Mouse (Mus musculus) embryonic facial prominence, embryonic 10.5 days (tissue): Measurements from ENCODE around the gene Arl4c. TPM values are rescaled to one million over a fixed set of nuclear protein-coding genes. Genes with fewer than 3 reads are reported as not detected.

Source experiments
- DNase-seq: peaks from one replicate; pipeline ENCODE4 v3.0.0-alpha.2; 2017; ENCODE audit warnings: low spot score
- H3K27ac ChIP-seq: fragments of 300-500 bp; sonication (generic); replicated peaks from 2 replicates; pipeline ENCODE4 v1.5.1; 2016; ENCODE audit warnings: mild to moderate bottlenecking
- H3K27me3 ChIP-seq: fragments of 300-500 bp; sonication (generic); replicated peaks from 2 replicates; pipeline ENCODE4 v1.6.1; 2016; ENCODE audit warnings: low read depth, mild to moderate bottlenecking; ENCODE audit not compliant: poor library complexity, severe bottlenecking
- H3K36me3 ChIP-seq: fragments of 300-500 bp; sonication (generic); replicated peaks from 2 replicates; pipeline ENCODE4 v1.6.1; 2016; ENCODE audit warnings: mild to moderate bottlenecking, moderate library complexity
- H3K4me1 ChIP-seq: fragments of 300-500 bp; sonication (generic); 2 replicates; pipeline ENCODE4 v1.6.1; 2016
- H3K4me3 ChIP-seq: fragments of 300-500 bp; sonication (generic); 2 replicates; pipeline ENCODE4 v1.5.1; 2016; ENCODE audit warnings: mild to moderate bottlenecking, moderate library complexity
- H3K9me3 ChIP-seq: fragments of 300-500 bp; sonication (generic); 2 replicates; pipeline ENCODE4 v1.6.1; 2016; ENCODE audit warnings: mild to moderate bottlenecking
- WGBS: fragments of 180-500 bp; shearing (Covaris S2); methylation state at CpG from one replicate; pipeline ENCODE4 v1.1.7; 2016; 5-methylcytosine and 5-hydroxymethylcytosine counted together
- polyA plus RNA-seq: library from polyadenylated mRNA; unstranded; fragments of >200 nt; fragmentation: Nextera tagmentation; extraction: Ambion mirVana; gene quantifications from 2 replicates; pipeline ENCODE4 v1.2.1, GENCODE M21; 2016

Arl4c gene
- polyA plus RNA-seq, 1 experiment from 2014 or later: 15.4 TPM

GRCm38 (mm10) chr1:88625190-88625589 lies 76.8 kb downstream of the Arl4c start:
- Histone ChIP-seq H3K36me3 (no peaks in the 10 kb centered on the region), H3K27me3 (no peaks in the 10 kb centered on the region), H3K27ac (no peak overlapping the region), H3K4me1 (peaks cover 23% of the 10 kb centered on the region), H3K4me3 (no peak overlapping the region), H3K9me3 (no peaks in the 10 kb centered on the region)
- 86% methylated on average over 1 of the region's 1 CpGs for WGBS
- DNase-seq: no peak

- Histone ChIP-seq H3K9me3 (no peaks in the 10 kb centered on the region), H3K4me1 (peaks cover 23% of the 10 kb centered on the region), H3K4me3 (no peak overlapping the region), H3K36me3 (no peaks in the 10 kb centered on the region), H3K27ac (no peak overlapping the region), H3K27me3 (no peaks in the 10 kb centered on the region)
- DNase-seq: no peak
- WGBS: 82% methylated on average over 4 of the region's 4 CpGs
Measured at GRCm38 (mm10) chr1:88624376-88624775, 77.6 kb downstream of the Arl4c start.

- Histone ChIP-seq H3K4me3 (no peak overlapping the region), H3K36me3 (no peaks in the 10 kb centered on the region), H3K27ac (peak overlapping the region; percentile 4; the same call in 1 of the 2 replicates), H3K27me3 (no peaks in the 10 kb centered on the region), H3K9me3 (no peaks in the 10 kb centered on the region), H3K4me1 (peaks cover 23% of the 10 kb centered on the region)
- 65% methylated on average over 8 of the region's 8 CpGs for WGBS
- no peak for DNase-seq
Measured at GRCm38 (mm10) chr1:88623541-88624115, 78.4 kb downstream of the Arl4c start.

Other genes starting within 250 kb of the Arl4c start
- 0.12 TPM in 1 of 2 replicates, not detected in the other for gene Glrp1, start 192.2 kb downstream of the Arl4c start, polyA plus RNA-seq